Mouse (Mus musculus): ENCODE measurements around the gene Acp6. TPM values are rescaled to one million over a fixed set of nuclear protein-coding genes. Genes with fewer than 3 reads are reported as not detected.
"Not testable (repeated sequence)": the region's sequence is repeated elsewhere in the genome, so short reads cannot be mapped to it uniquely, and the experiment has no call there.

The Acp6 gene
- 19.1 and 22.1 TPM in 2 replicates for polyA plus RNA-seq (2015; fragmentation: Nextera tagmentation; extraction: Ambion mirVana)

DNA sequence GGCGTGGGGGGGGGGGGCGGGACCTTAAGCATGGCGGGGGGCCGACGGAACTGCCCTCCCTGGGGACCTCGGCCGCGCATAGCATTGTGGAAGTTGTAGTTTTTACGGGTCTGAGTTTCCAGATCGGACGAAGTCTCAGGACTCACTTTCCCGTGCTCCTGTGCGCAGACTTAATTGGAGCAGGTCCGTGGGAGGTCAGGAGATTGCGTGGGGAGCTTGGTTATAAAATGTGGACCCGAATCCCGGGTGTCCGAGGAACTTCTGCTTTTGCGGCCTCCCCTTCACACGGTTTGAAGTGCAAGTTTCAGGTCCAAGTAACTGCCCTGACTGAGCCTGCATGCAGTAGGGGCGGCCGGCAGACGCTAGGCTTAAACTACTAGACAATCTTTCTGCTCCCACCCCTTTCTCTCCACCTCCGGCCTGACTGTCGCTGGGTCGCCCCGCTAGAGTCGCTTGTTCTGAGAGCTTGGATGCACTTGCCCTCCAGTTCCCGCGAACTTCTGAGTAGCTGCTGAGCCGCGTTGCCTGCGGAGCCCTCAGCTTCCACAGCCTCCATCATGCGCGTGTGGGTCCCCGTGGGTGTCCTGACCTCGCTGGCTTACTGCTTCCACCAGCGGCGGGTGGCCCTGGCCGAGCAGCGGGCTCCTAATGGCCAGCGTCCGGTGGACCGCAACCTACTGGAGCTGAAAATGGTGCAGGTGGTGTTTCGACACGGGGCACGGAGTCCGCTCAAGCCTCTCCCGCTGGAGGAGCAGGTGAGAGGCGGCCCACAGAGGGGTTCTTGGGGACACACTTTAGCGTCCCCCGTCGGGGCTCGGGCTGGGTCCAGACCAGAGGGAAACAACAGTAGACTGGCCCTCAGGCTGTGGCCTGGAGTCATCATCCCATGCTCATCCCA, at the start of gene Acp6:
Gene Acp6 (plus strand): TSS at position 167 of the 898 bp plus-strand sequence.
- ATAC-seq (ENCODE audit: low read depth) (peak; percentile 93), DNase-seq (peak; percentile 84)
- Histone ChIP-seq H3K4me3 (replicated peaks) (peak within 1 kb of the TSS; percentile 85), H3K4me1 (replicated peaks) (peaks cover 25% of the 10 kb centered on the region), H3K9me3 (replicated peaks) (no peaks in the 10 kb centered on the region), H3K27me3 (no peaks in the 10 kb centered on the region), H3K4me2 (peak within 1 kb of the TSS; percentile 88), H3K36me3 (no peaks in the 10 kb centered on the region), H3K9ac (peak within 1 kb of the TSS; percentile 85), H3K27ac (peak within 1 kb of the TSS; percentile 77)
- WGBS (ENCODE audit: insufficient replicate concordance), result under 1% methylated on average over 53 of the region's 54 CpGs

DNA sequence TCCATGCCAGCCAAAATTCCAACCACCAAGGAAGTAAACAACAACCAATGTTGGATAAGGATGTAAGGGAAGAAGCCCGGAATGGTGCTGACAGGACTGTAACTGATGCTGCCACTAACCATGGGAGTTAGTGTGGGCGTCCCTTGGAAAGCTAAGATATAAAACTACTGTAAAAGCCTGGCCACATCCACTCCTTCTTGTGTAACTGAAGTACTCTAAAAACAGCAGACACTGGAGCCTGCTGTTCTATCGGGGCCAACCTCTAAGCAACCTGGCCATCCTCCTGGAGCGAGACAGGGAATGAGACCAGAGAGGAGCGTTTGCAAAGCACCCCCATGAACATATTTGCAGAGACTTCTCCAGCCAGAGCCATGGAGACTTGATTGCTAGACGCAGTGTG, 41.1 kb upstream of the Acp6 start:
- H3K36me3 ChIP-seq, result no peaks in the 10 kb centered on the region
- WGBS (ENCODE audit: insufficient replicate concordance), result 66% methylated on average over 6 of the region's 6 CpGs
- H3K4me3 ChIP-seq (replicated peaks), result no peak overlapping the region
- no peak overlapping the region for H3K9ac ChIP-seq
- ATAC-seq (ENCODE audit: low read depth) (no peak), DNase-seq (no peak)
- no peaks in the 10 kb centered on the region for H3K9me3 ChIP-seq (replicated peaks)
- no peak overlapping the region for H3K4me2 ChIP-seq
- H3K27ac ChIP-seq, result no peak overlapping the region
- no peaks in the 10 kb centered on the region for H3K4me1 ChIP-seq (replicated peaks)
- no peaks in the 10 kb centered on the region for H3K27me3 ChIP-seq

GRCm38 (mm10) chr3:97118313-97118712, 40.3 kb upstream of the Acp6 start:
- Histone ChIP-seq H3K4me1 (replicated peaks) (no peaks in the 10 kb centered on the region), H3K9ac (no peak overlapping the region), H3K4me2 (no peak overlapping the region), H3K27ac (no peak overlapping the region), H3K4me3 (replicated peaks) (no peak overlapping the region), H3K36me3 (no peaks in the 10 kb centered on the region), H3K9me3 (replicated peaks) (no peaks in the 10 kb centered on the region), H3K27me3 (no peaks in the 10 kb centered on the region)
- 38% methylated on average over 12 of the region's 12 CpGs for WGBS (ENCODE audit: insufficient replicate concordance)
- DNase-seq (no peak), ATAC-seq (ENCODE audit: low read depth) (no peak)

DNA sequence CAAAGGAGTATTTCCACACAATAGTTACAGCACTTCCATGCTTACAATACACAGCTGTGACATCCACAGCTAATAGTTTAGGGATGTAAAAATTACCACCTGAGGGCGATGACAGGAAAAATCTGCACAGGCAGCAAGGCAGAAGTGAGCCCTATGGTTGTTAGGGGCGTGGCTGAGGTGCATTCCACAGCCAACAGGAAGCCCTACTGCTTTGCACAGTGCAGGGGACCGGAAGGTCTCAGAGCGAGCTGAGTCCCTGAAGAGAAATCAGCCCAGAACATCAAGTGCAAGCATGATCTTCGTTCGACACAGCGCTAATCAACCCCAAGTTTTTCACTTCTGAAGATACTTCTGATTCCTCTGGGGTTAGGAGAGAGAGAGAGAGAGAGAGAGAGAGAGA, 34.4 kb upstream of the Acp6 start:
- Histone ChIP-seq H3K4me2 (no peak overlapping the region), H3K36me3 (no peaks in the 10 kb centered on the region), H3K27ac (no peak overlapping the region), H3K9ac (no peak overlapping the region), H3K9me3 (replicated peaks) (no peaks in the 10 kb centered on the region), H3K27me3 (no peaks in the 10 kb centered on the region), H3K4me1 (replicated peaks) (no peaks in the 10 kb centered on the region), H3K4me3 (replicated peaks) (no peak overlapping the region)
- WGBS (ENCODE audit: insufficient replicate concordance), result 24% methylated on average over 7 of the region's 7 CpGs
- DNase-seq (no peak), ATAC-seq (ENCODE audit: low read depth) (no peak)

- Histone ChIP-seq H3K27ac (no peak overlapping the region), H3K36me3 (no peaks in the 10 kb centered on the region), H3K9me3 (replicated peaks) (0 out of 2 replicates have a peak, but pooled peaks cover 3% of the 10 kb centered on the region), H3K4me2 (no peak overlapping the region), H3K9ac (no peak overlapping the region), H3K4me3 (replicated peaks) (no peak overlapping the region), H3K27me3 (no peaks in the 10 kb centered on the region), H3K4me1 (replicated peaks) (no peaks in the 10 kb centered on the region)
- ATAC-seq (ENCODE audit: low read depth) (no peak), DNase-seq (no peak)
- 76% methylated on average over 4 of the region's 4 CpGs for WGBS (ENCODE audit: insufficient replicate concordance)
Measured at GRCm38 (mm10) chr3:97129410-97129809, 29.2 kb upstream of the Acp6 start.

DNA sequence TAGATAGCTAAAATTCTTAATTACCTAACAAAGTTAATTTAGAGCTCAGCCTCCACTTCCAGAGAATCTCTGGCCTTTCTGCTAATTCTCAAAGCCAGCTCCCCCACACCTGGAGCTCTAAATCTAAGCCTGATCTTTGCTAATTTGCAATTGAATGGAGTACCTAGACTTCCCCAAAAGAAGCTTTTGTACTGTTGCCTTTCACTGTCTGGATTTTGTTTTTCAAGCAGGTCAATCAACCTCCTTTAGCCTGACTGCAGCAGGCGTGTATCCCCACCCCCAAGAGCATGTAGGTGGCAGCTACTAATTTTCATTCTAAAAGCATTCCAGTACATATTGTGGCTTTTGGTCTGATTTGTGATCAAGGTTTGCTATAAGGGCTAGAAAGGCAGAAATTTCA, 20.9 kb upstream of the Acp6 start:
- not testable (repeated sequence) for DNase-seq; H3K27ac ChIP-seq; H3K4me1 ChIP-seq (replicated peaks); H3K9ac ChIP-seq; H3K27me3 ChIP-seq; H3K4me3 ChIP-seq (replicated peaks); ATAC-seq (ENCODE audit: low read depth); H3K9me3 ChIP-seq (replicated peaks); H3K4me2 ChIP-seq; H3K36me3 ChIP-seq
- 50% methylated on average over 1 of the region's 1 CpGs for WGBS (ENCODE audit: insufficient replicate concordance)

DNA sequence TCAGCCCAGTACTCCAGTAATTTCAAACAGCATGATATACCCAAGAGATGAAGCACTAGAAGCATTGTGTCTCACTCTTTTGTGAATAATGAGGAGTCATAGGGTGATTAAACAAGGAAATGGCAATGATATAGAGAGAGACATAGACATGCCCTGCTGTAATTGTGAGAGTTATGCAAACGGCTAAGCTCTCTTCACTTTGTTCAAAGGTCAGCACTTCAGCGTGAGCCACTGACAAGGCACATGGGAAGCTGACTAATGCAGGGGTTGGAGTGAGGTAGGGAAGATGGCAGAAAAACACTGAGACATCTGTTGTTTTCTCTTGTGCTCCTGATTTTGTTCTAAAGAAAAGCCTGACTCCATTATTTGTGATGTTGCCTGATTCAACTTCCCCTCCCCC, 7.5 kb upstream of the Acp6 start:
- H3K9me3 ChIP-seq (replicated peaks), result no peaks in the 10 kb centered on the region
- no peak for ATAC-seq (ENCODE audit: low read depth)
- no peak overlapping the region for H3K4me3 ChIP-seq (replicated peaks)
- no peaks in the 10 kb centered on the region for H3K4me1 ChIP-seq (replicated peaks)
- H3K4me2 ChIP-seq, result no peak overlapping the region
- DNase-seq, result no peak
- 57% methylated on average over 2 of the region's 2 CpGs for whole genome bisulfite sequencing (ENCODE audit: insufficient replicate concordance)
- no peak overlapping the region for H3K9ac ChIP-seq
- no peaks in the 10 kb centered on the region for H3K27me3 ChIP-seq
- H3K36me3 ChIP-seq, result no peaks in the 10 kb centered on the region
- no peak overlapping the region for H3K27ac ChIP-seq

DNA sequence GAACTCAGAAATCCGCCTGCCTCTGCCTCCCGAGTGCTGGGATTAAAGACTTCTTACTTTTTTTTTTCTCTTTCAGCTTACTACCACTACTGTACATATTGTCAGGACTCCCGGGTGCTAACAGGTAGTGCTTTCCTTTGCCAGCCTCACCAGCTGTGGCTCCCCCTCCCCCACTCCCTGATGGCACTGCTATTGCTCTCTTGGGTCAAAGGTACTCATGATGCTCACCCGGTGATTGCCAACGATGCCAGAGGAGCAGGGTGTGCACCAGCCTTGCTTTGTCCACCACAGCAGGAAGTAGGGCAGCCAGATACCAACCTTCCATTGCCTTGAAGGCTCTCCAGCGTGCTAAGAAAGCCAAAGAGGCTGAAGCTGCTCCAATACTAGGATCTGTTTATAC, 2.1 kb upstream of the Acp6 start:
- Histone ChIP-seq H3K9me3 (replicated peaks) (no peaks in the 10 kb centered on the region), H3K4me2 (no peak overlapping the region), H3K27ac (no peak overlapping the region), H3K4me1 (replicated peaks) (peaks cover 19% of the 10 kb centered on the region), H3K27me3 (no peaks in the 10 kb centered on the region), H3K9ac (no peak overlapping the region), H3K36me3 (no peaks in the 10 kb centered on the region), H3K4me3 (replicated peaks) (no peak overlapping the region)
- ATAC-seq (ENCODE audit: low read depth) (no peak), DNase-seq (no peak)
- 69% methylated on average over 6 of the region's 6 CpGs for WGBS (ENCODE audit: insufficient replicate concordance)

GRCm38 (mm10) chr3:97157308-97157707, 1.3 kb upstream of the Acp6 start:
- Histone ChIP-seq H3K4me3 (replicated peaks) (no peak overlapping the region), H3K4me1 (replicated peaks) (peaks cover 19% of the 10 kb centered on the region), H3K4me2 (peak overlapping the region; percentile 88; the same call in 1 of the 2 replicates), H3K9me3 (replicated peaks) (no peaks in the 10 kb centered on the region), H3K9ac (no peak overlapping the region), H3K36me3 (no peaks in the 10 kb centered on the region), H3K27ac (no peak overlapping the region), H3K27me3 (no peaks in the 10 kb centered on the region)
- ATAC-seq (ENCODE audit: low read depth) (no peak), DNase-seq (no peak)
- 56% methylated on average over 1 of the region's 1 CpGs for WGBS (ENCODE audit: insufficient replicate concordance)

GRCm38 (mm10) chr3:97157958-97158599, 498 bp upstream of the Acp6 start:
- peak; percentile 52 for ATAC-seq (ENCODE audit: low read depth)
- Histone ChIP-seq H3K4me2 (peak overlapping the region; percentile 88), H3K4me3 (replicated peaks) (peak overlapping the region; percentile 85), H3K9ac (peak overlapping the region; percentile 85), H3K27me3 (no peaks in the 10 kb centered on the region), H3K36me3 (no peaks in the 10 kb centered on the region), H3K9me3 (replicated peaks) (no peaks in the 10 kb centered on the region), H3K27ac (peak overlapping the region; percentile 56), H3K4me1 (replicated peaks) (peaks cover 19% of the 10 kb centered on the region)
- peak; percentile 78 for DNase-seq
- WGBS (ENCODE audit: insufficient replicate concordance), result 1% methylated on average over 17 of the region's 17 CpGs

DNA sequence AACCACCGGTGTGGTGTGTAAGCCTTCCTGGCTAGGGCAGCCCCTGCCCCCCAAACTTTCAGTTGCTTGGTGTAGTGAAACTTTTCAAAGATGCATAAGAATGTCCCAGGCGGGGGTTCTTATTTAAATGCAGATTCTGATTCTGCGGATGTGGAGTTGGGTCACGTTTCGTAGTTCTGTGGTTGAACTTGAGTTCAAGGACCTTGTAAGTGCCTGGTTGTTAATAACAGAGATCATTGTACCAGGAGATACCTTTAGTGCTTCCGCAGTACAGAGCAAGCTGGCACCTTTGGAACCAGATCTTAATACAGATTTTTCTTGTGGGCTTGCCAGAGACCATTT, 903 bp downstream of the Acp6 start:
- ATAC-seq (ENCODE audit: low read depth), result no peak

More for the DNA sequence above, 903 bp downstream of the Acp6 start:
- Histone ChIP-seq H3K9me3 (replicated peaks) (no peaks in the 10 kb centered on the region), H3K4me2 (peak overlapping the region; percentile 88), H3K27ac (peak overlapping the region; percentile 77; the same call in 1 of the 2 replicates), H3K4me1 (replicated peaks) (peaks cover 31% of the 10 kb centered on the region), H3K36me3 (no peaks in the 10 kb centered on the region), H3K27me3 (no peaks in the 10 kb centered on the region), H3K4me3 (replicated peaks) (peak overlapping the region; percentile 85), H3K9ac (peak overlapping the region; percentile 85)
- 19% methylated on average over 6 of the region's 6 CpGs for WGBS (ENCODE audit: insufficient replicate concordance)
- no peak for DNase-seq
